Mouse (Mus musculus): ENCODE data around the gene Zbtb17. TPM values are rescaled to one million over a fixed set of nuclear protein-coding genes. Genes with fewer than 3 reads are reported as not detected.

The Zbtb17 gene
- total and polyA plus RNA-seq, 2 experiments from 2014 or later, result 30.1 to 34.4 TPM

- 88% methylated on average over 13 of the region's 13 CpGs for WGBS
- no peak for ATAC-seq (ENCODE audit: low FRiP score)
- no peaks in the 10 kb centered on the region for H3K36me3 ChIP-seq (ENCODE audit: insufficient read depth, low read length)
Measured at GRCm38 (mm10) chr4:141423691-141424431, 20.6 kb upstream of the Zbtb17 start.

GRCm38 (mm10) chr4:141425484-141426479 is 18.7 kb upstream of the Zbtb17 start:
- TF ChIP-seq CTCF (IDR thresholded peaks at IDR 0.05), result peak; percentile 23; the same call in 1 of the 2 replicates
- peak; percentile 90 for ATAC-seq (ENCODE audit: low FRiP score)

More at GRCm38 (mm10) chr4:141423691-141424431, 20.6 kb upstream of the Zbtb17 start:
- H3K4me2 ChIP-seq (ENCODE audit: low read depth, low read length, poor library complexity, severe bottlenecking), result no peak overlapping the region
- no peak overlapping the region for H3K4me3 ChIP-seq (ENCODE audit: low read depth, low read length)
- no peak overlapping the region for H3K27ac ChIP-seq (ENCODE audit: low read depth, low read length)
- no peak overlapping the region for H3K9ac ChIP-seq (replicated peaks; ENCODE audit: low read length, poor library complexity, severe bottlenecking)
- DNase-seq (ENCODE audit: low spot score), result no peak
- no peaks in the 10 kb centered on the region for H3K4me1 ChIP-seq (ENCODE audit: insufficient read depth, low read length)
- H3K9me3 ChIP-seq (ENCODE audit: low read length), result no peaks in the 10 kb centered on the region
- no peaks in the 10 kb centered on the region for H3K27me3 ChIP-seq (ENCODE audit: insufficient read depth, low read length)
- no peak for TF ChIP-seq CTCF (IDR thresholded peaks at IDR 0.05)

GRCm38 (mm10) chr4:141426796-141427745 is 17.4 kb upstream of the Zbtb17 start:
- Histone ChIP-seq H3K27me3 (ENCODE audit: insufficient read depth, low read length) (no peaks in the 10 kb centered on the region), H3K4me1 (ENCODE audit: insufficient read depth, low read length) (no peaks in the 10 kb centered on the region), H3K27ac (ENCODE audit: low read depth, low read length) (0 out of 2 replicates have a peak overlapping the region, but pooled peaks have one; percentile 6), H3K9me3 (ENCODE audit: low read length) (no peaks in the 10 kb centered on the region), H3K9ac (replicated peaks; ENCODE audit: low read length, poor library complexity, severe bottlenecking) (no peak overlapping the region), H3K4me2 (ENCODE audit: low read depth, low read length, poor library complexity, severe bottlenecking) (peak overlapping the region; percentile 78), H3K36me3 (ENCODE audit: insufficient read depth, low read length) (no peaks in the 10 kb centered on the region), H3K4me3 (ENCODE audit: low read depth, low read length) (peak overlapping the region; percentile 52; the same call in 1 of the 2 replicates)
- WGBS, result 78% methylated on average over 10 of the region's 10 CpGs
- no peak for TF ChIP-seq CTCF (IDR thresholded peaks at IDR 0.05)
- no peak for ATAC-seq (ENCODE audit: low FRiP score)
- DNase-seq (ENCODE audit: low spot score), result no peak

More at GRCm38 (mm10) chr4:141425484-141426479, 18.7 kb upstream of the Zbtb17 start:
- Histone ChIP-seq H3K4me3 (ENCODE audit: low read depth, low read length) (peak overlapping the region; percentile 52), H3K9me3 (ENCODE audit: low read length) (no peaks in the 10 kb centered on the region), H3K4me1 (ENCODE audit: insufficient read depth, low read length) (no peaks in the 10 kb centered on the region), H3K4me2 (ENCODE audit: low read depth, low read length, poor library complexity, severe bottlenecking) (peak overlapping the region; percentile 78), H3K36me3 (ENCODE audit: insufficient read depth, low read length) (no peaks in the 10 kb centered on the region), H3K27me3 (ENCODE audit: insufficient read depth, low read length) (no peaks in the 10 kb centered on the region), H3K9ac (replicated peaks; ENCODE audit: low read length, poor library complexity, severe bottlenecking) (peak overlapping the region; percentile 77), H3K27ac (ENCODE audit: low read depth, low read length) (peak overlapping the region; percentile 62)
- peak; percentile 83 for DNase-seq (ENCODE audit: low spot score)
- 4% methylated on average over 32 of the region's 36 CpGs for WGBS

GRCm38 (mm10) chr4:141427921-141428320 is 16.5 kb upstream of the Zbtb17 start:
- Histone ChIP-seq H3K27me3 (ENCODE audit: insufficient read depth, low read length) (no peaks in the 10 kb centered on the region), H3K27ac (ENCODE audit: low read depth, low read length) (no peak overlapping the region), H3K36me3 (ENCODE audit: insufficient read depth, low read length) (no peaks in the 10 kb centered on the region), H3K4me1 (ENCODE audit: insufficient read depth, low read length) (no peaks in the 10 kb centered on the region), H3K9ac (replicated peaks; ENCODE audit: low read length, poor library complexity, severe bottlenecking) (no peak overlapping the region), H3K4me3 (ENCODE audit: low read depth, low read length) (no peak overlapping the region), H3K9me3 (ENCODE audit: low read length) (no peaks in the 10 kb centered on the region), H3K4me2 (ENCODE audit: low read depth, low read length, poor library complexity, severe bottlenecking) (no peak overlapping the region)
- no peak for DNase-seq (ENCODE audit: low spot score)
- no peak for TF ChIP-seq CTCF (IDR thresholded peaks at IDR 0.05)
- WGBS, result 83% methylated on average over 13 of the region's 13 CpGs
- no peak for ATAC-seq (ENCODE audit: low FRiP score)

GRCm38 (mm10) chr4:141429381-141429780 is 15.1 kb upstream of the Zbtb17 start:
- Histone ChIP-seq H3K9me3 (ENCODE audit: low read length) (no peaks in the 10 kb centered on the region), H3K27ac (ENCODE audit: low read depth, low read length) (no peak overlapping the region), H3K27me3 (ENCODE audit: insufficient read depth, low read length) (0 out of 2 replicates have a peak, but pooled peaks cover 4% of the 10 kb centered on the region), H3K4me2 (ENCODE audit: low read depth, low read length, poor library complexity, severe bottlenecking) (no peak overlapping the region), H3K4me1 (ENCODE audit: insufficient read depth, low read length) (no peaks in the 10 kb centered on the region), H3K36me3 (ENCODE audit: insufficient read depth, low read length) (no peaks in the 10 kb centered on the region), H3K4me3 (ENCODE audit: low read depth, low read length) (no peak overlapping the region), H3K9ac (replicated peaks; ENCODE audit: low read length, poor library complexity, severe bottlenecking) (no peak overlapping the region)
- no peak for TF ChIP-seq CTCF (IDR thresholded peaks at IDR 0.05)
- WGBS, result 83% methylated on average over 6 of the region's 6 CpGs
- DNase-seq (ENCODE audit: low spot score) (no peak), ATAC-seq (ENCODE audit: low FRiP score) (no peak)
